Mouse (Mus musculus) MEL (cell line): ENCODE data around the gene Acsl4. TPM values are rescaled to one million over a fixed set of nuclear protein-coding genes. Genes with fewer than 3 reads are reported as not detected.

Experiments
- DNase-seq: peaks from one replicate; pipeline ENCODE4 v3.0.0; 2011; ENCODE audit warnings: low read depth, low spot score
- H3K27ac ChIP-seq: 2 replicates; pipeline ENCODE4 v1.5.1; 2012; ENCODE audit warnings: low read depth, mild to moderate bottlenecking, control low read depth, low read length, moderate library complexity; ENCODE audit not compliant: control insufficient read depth
- H3K27me3 ChIP-seq, 2 experiments: fragments of 150-350 bp in 1 of 2; sonication (generic) in 1 of 2; 2 replicates each; pipeline ENCODE4 v1.6.1; 2012; ENCODE audit warnings: low read length in 2 of 2, mild to moderate bottlenecking in 2 of 2, improper control_type of control experiment in 1 of 2, moderate library complexity in 1 of 2; ENCODE audit not compliant: insufficient read depth in 2 of 2, control insufficient read depth in 1 of 2
- H3K36me3 ChIP-seq, 2 experiments: 2 replicates each; pipeline ENCODE4 v1.6.1; 2012 to 2014; ENCODE audit warnings: low read length in 2 of 2, improper control_type of control experiment in 1 of 2, inconsistent platforms in 1 of 2, mild to moderate bottlenecking in 1 of 2; ENCODE audit not compliant: insufficient read depth in 2 of 2, control insufficient read depth in 1 of 2
- H3K4me1 ChIP-seq, 2 experiments: fragments of 150-350 bp in 1 of 2; sonication (generic) in 1 of 2; 2 replicates each; pipeline ENCODE4 v1.6.1; 2012; ENCODE audit warnings: low read length in 2 of 2, improper control_type of control experiment in 1 of 2, mild to moderate bottlenecking in 1 of 2; ENCODE audit not compliant: insufficient read depth in 2 of 2, control insufficient read depth in 1 of 2
- H3K4me3 ChIP-seq, 2 experiments: fragments of 150-350 bp in 1 of 2; sonication (generic) in 1 of 2; 2 replicates each; pipeline ENCODE4 v1.5.1; 2012; ENCODE audit warnings: low read depth in 2 of 2, low read length in 2 of 2, mild to moderate bottlenecking in 2 of 2, moderate library complexity in 2 of 2, control low read depth in 1 of 2, improper control_type of control experiment in 1 of 2; ENCODE audit not compliant: control insufficient read depth in 1 of 2, insufficient read depth in 1 of 2
- H3K79me2 ChIP-seq: 2 replicates; pipeline ENCODE4 v1.6.1; 2012; ENCODE audit warnings: mild to moderate bottlenecking, low read length, moderate library complexity; ENCODE audit not compliant: control insufficient read depth, poor library complexity, insufficient read depth
- H3K9ac ChIP-seq: 2 replicates; pipeline ENCODE4 v1.6.1; 2012; ENCODE audit warnings: low read depth, mild to moderate bottlenecking, control low read depth, low read length, moderate library complexity; ENCODE audit not compliant: control insufficient read depth, poor library complexity, severe bottlenecking
- H3K9me3 ChIP-seq: fragments of 150-350 bp; sonication (generic); replicated peaks from 2 replicates; pipeline ENCODE4 v1.6.1; 2012; ENCODE audit warnings: mild to moderate bottlenecking, low read length, improper control_type of control experiment, moderate library complexity; ENCODE audit not compliant: insufficient read depth
- CHD1 ChIP-seq: IDR thresholded peaks from 2 replicates; pipeline ENCODE4 v1.6.1; 2012; ENCODE audit warnings: low read depth, mild to moderate bottlenecking, inconsistent platforms, low read length, improper control_type of control experiment
- E2F4 ChIP-seq: IDR thresholded peaks from 2 replicates; pipeline ENCODE4 v1.6.1; 2011; ENCODE audit warnings: low read depth, low read length, improper control_type of control experiment, borderline replicate concordance
- EP300 ChIP-seq, 2 experiments: IDR thresholded peaks; 2 replicates each; pipeline ENCODE4 v1.6.1; 2011; ENCODE audit warnings: improper control_type of control experiment in 2 of 2, low read length in 2 of 2, low read depth in 1 of 2, mild to moderate bottlenecking in 1 of 2
- ETS1 ChIP-seq: IDR thresholded peaks from 2 replicates; pipeline ENCODE4 v1.6.1; 2012; ENCODE audit warnings: low read depth, mild to moderate bottlenecking, inconsistent platforms, low read length, improper control_type of control experiment, moderate library complexity
- GABPA ChIP-seq: IDR thresholded peaks from 2 replicates; pipeline ENCODE4 v1.6.1; 2012; ENCODE audit warnings: low read depth, mild to moderate bottlenecking, inconsistent platforms, low read length, improper control_type of control experiment, moderate library complexity
- GATA1 ChIP-seq: IDR thresholded peaks from 2 replicates; pipeline ENCODE4 v1.6.1; 2011; ENCODE audit warnings: low read depth, low read length, improper control_type of control experiment
- HCFC1 ChIP-seq: IDR thresholded peaks from 2 replicates; pipeline ENCODE4 v1.6.1; 2012; ENCODE audit warnings: low read depth, mild to moderate bottlenecking, inconsistent platforms, low read length, improper control_type of control experiment, moderate library complexity
- KAT2A ChIP-seq: conservative IDR thresholded peaks from 2 replicates; pipeline ENCODE4 v1.6.1; 2012; ENCODE audit warnings: low read depth, low read length, improper control_type of control experiment, inconsistent platforms
- MAFK ChIP-seq: IDR thresholded peaks from 2 replicates; pipeline ENCODE4 v1.6.1; 2011; ENCODE audit warnings: low read depth, mild to moderate bottlenecking, low read length, improper control_type of control experiment, borderline replicate concordance
- MAX ChIP-seq: IDR thresholded peaks from 2 replicates; pipeline ENCODE4 v1.6.1; 2011; ENCODE audit warnings: low read length, improper control_type of control experiment
- MAZ ChIP-seq: IDR thresholded peaks from 2 replicates; pipeline ENCODE4 v1.6.1; 2012; ENCODE audit warnings: low read depth, mild to moderate bottlenecking, inconsistent platforms, low read length, improper control_type of control experiment
- MEF2A ChIP-seq: IDR thresholded peaks from 2 replicates; pipeline ENCODE4 v1.6.1; 2014; ENCODE audit warnings: low read depth, mild to moderate bottlenecking, inconsistent platforms, low read length, improper control_type of control experiment; ENCODE audit not compliant: poor library complexity, insufficient replicate concordance, severe bottlenecking; ENCODE audit errors: extremely low read depth
- MYC ChIP-seq: IDR thresholded peaks from 2 replicates; pipeline ENCODE4 v1.6.1; 2011; ENCODE audit warnings: low read depth, mild to moderate bottlenecking, low read length, improper control_type of control experiment, moderate library complexity
- NRF1 ChIP-seq: IDR thresholded peaks from 2 replicates; pipeline ENCODE4 v1.6.1; 2014; ENCODE audit warnings: low read depth, mild to moderate bottlenecking, inconsistent platforms, low read length, improper control_type of control experiment, moderate library complexity; ENCODE audit not compliant: poor library complexity, insufficient read depth, severe bottlenecking
- POLR2A ChIP-seq, 2 experiments: IDR thresholded peaks; 2 replicates each; pipeline ENCODE4 v1.6.1; 2011 to 2012; ENCODE audit warnings: low read length in 2 of 2, mild to moderate bottlenecking in 2 of 2, control low read depth in 1 of 2, improper control_type of control experiment in 1 of 2, low read depth in 1 of 2, moderate library complexity in 1 of 2; ENCODE audit not compliant: control insufficient read depth in 1 of 2, insufficient read depth in 1 of 2, poor library complexity in 1 of 2
- POLR2AphosphoS2 ChIP-seq: IDR thresholded peaks from 2 replicates; pipeline ENCODE4 v1.6.1; 2011; ENCODE audit warnings: low read length, improper control_type of control experiment
- RAD21 ChIP-seq: IDR thresholded peaks from 2 replicates; pipeline ENCODE4 v1.6.1; 2011; ENCODE audit warnings: mild to moderate bottlenecking, low read depth, low read length, improper control_type of control experiment
- RCOR1 ChIP-seq: IDR thresholded peaks from 2 replicates; pipeline ENCODE4 v1.6.1; 2012; ENCODE audit warnings: low read depth, mild to moderate bottlenecking, inconsistent platforms, low read length, improper control_type of control experiment
- SMC3 ChIP-seq: IDR thresholded peaks from 2 replicates; pipeline ENCODE4 v1.6.1; 2011; ENCODE audit warnings: low read depth, low read length, improper control_type of control experiment
- TAL1 ChIP-seq: IDR thresholded peaks from 2 replicates; pipeline ENCODE4 v1.6.1; 2012; ENCODE audit warnings: mild to moderate bottlenecking, inconsistent platforms, low read length, moderate library complexity, mixed read lengths
- TBP ChIP-seq: IDR thresholded peaks from 2 replicates; pipeline ENCODE4 v1.8.0; 2011; ENCODE audit warnings: low read depth, low read length, improper control_type of control experiment
- UBTF ChIP-seq: IDR thresholded peaks from 2 replicates; pipeline ENCODE4 v1.6.1; 2012; ENCODE audit warnings: low read depth, mild to moderate bottlenecking, inconsistent platforms, low read length, improper control_type of control experiment, moderate library complexity, borderline replicate concordance; ENCODE audit not compliant: insufficient read depth
- USF1 ChIP-seq: IDR thresholded peaks from 2 replicates; pipeline ENCODE4 v1.6.1; 2014; ENCODE audit warnings: low read depth, mild to moderate bottlenecking, inconsistent platforms, low read length, improper control_type of control experiment, moderate library complexity
- ZC3H11A ChIP-seq: IDR thresholded peaks from 2 replicates; pipeline ENCODE4 v1.6.1; 2012; ENCODE audit warnings: low read depth, mild to moderate bottlenecking, inconsistent platforms, low read length, improper control_type of control experiment
- ZKSCAN1 ChIP-seq: IDR thresholded peaks from 2 replicates; pipeline ENCODE4 v1.6.1; 2012; ENCODE audit warnings: low read depth, mild to moderate bottlenecking, inconsistent platforms, low read length, improper control_type of control experiment, moderate library complexity
- ZMIZ1 ChIP-seq: IDR thresholded peaks from 2 replicates; pipeline ENCODE4 v1.6.1; 2012; ENCODE audit warnings: low read depth, mild to moderate bottlenecking, inconsistent platforms, low read length, improper control_type of control experiment, moderate library complexity
- polyA plus RNA-seq, 2 experiments: library from polyadenylated mRNA; stranded (reverse) in 1 of 2; unstranded in 1 of 2; fragments of >175 nt in 1 of 2; fragments of >200 nt in 1 of 2; gene quantifications; 2 replicates each; pipeline versions ENCODE4 v1.2.1 to v1.2.4; 2012; ENCODE audit warnings: low replicate concordance in 2 of 2, low read depth in 1 of 2; ENCODE audit not compliant: insufficient read length in 2 of 2, insufficient read depth in 1 of 2, missing spikeins in 1 of 2
- total RNA-seq: library from RNA; depleted of rRNA; stranded (reverse); fragments of 300-350 nt; gene quantifications from 2 replicates; pipeline ENCODE4 v1.2.3, GENCODE M21; 2012

Gene Acsl4
- total and polyA plus RNA-seq, 3 experiments = 17.1 to 100 (median 17.7) TPM

GRCm38 (mm10) chrX:142325760-142326159 is 64.6 kb downstream of the Acsl4 start (continued):
- TF ChIP-seq RCOR1 = no peak
- no peak for TF ChIP-seq ZMIZ1
- TF ChIP-seq CHD1 = no peak
- no peak for TF ChIP-seq TBP
- TF ChIP-seq NRF1 = no peak
- no peak for TF ChIP-seq GATA1
- peak; percentile 58 for TF ChIP-seq RAD21
- TF ChIP-seq MAZ = no peak
- no peak for TF ChIP-seq USF1

GRCm38 (mm10) chrX:142316106-142316505 is 74.2 kb downstream of the Acsl4 start:
- TF ChIP-seq GATA1 (no peak), KAT2A (no peak), E2F4 (no peak), CHD1 (no peak), MYC (no peak), TAL1 (no peak), ZKSCAN1 (no peak), POLR2A (IDR thresholded peaks at IDR 0.05; ENCODE audit: control insufficient read depth in 1 of 2, insufficient read depth in 1 of 2, low read depth in 1 of 2, low read length in 2 of 2, poor library complexity in 1 of 2) (no peak), MAFK (no peak), POLR2AphosphoS2 (no peak; the same call in 1 of the 2 replicates), ZC3H11A (no peak), RCOR1 (no peak), USF1 (no peak), SMC3 (no peak), UBTF (no peak)
- H3K4me3 ChIP-seq = no peak overlapping the region
- no peaks in the 10 kb centered on the region for H3K9me3 ChIP-seq
- H3K79me2 ChIP-seq = no peaks in the 10 kb centered on the region
- no peak overlapping the region for H3K9ac ChIP-seq
- no peak overlapping the region for H3K27ac ChIP-seq
- H3K27me3 ChIP-seq = no peaks in the 10 kb centered on the region
- no peaks in the 10 kb centered on the region for H3K4me1 ChIP-seq
- peaks cover 0 to 6% of the 10 kb centered on the region in 2 experiments; a peak in 2 of 4 replicates for H3K36me3 ChIP-seq
- no peak for DNase-seq

- no peaks in the 10 kb centered on the region for H3K79me2 ChIP-seq
- peak; percentile 13 for DNase-seq
- no peaks in the 10 kb centered on the region for H3K4me1 ChIP-seq
- TF ChIP-seq TAL1 (no peak), UBTF (no peak), HCFC1 (no peak), GABPA (no peak), MEF2A (no peak), MYC (no peak), EP300 (IDR thresholded peaks at IDR 0.05; ENCODE audit: low read depth in 1 of 2, low read length in 2 of 2) (no peak), USF1 (no peak), KAT2A (no peak), MAX (no peak), ETS1 (no peak), ZKSCAN1 (no peak), ZMIZ1 (no peak), POLR2A (IDR thresholded peaks at IDR 0.05; ENCODE audit: control insufficient read depth in 1 of 2, insufficient read depth in 1 of 2, low read depth in 1 of 2, low read length in 2 of 2, poor library complexity in 1 of 2) (no peak), RAD21 (no peak), CHD1 (no peak)
- no peak overlapping the region for H3K9ac ChIP-seq
- H3K4me3 ChIP-seq = no peak overlapping the region
- H3K9me3 ChIP-seq = no peaks in the 10 kb centered on the region
- H3K36me3 ChIP-seq = peaks cover 0 to 3% of the 10 kb centered on the region in 2 experiments; a peak in 2 of 4 replicates
- no peak overlapping the region for H3K27ac ChIP-seq
- H3K27me3 ChIP-seq = peaks cover 0 to 3% of the 10 kb centered on the region in 2 experiments; a peak in 1 of 4 replicates
Measured at GRCm38 (mm10) chrX:142315270-142315669, 75.1 kb downstream of the Acsl4 start.
